Mouse (Mus musculus): ENCODE results near the gene Gm17654.
"Not testable (repeated sequence)": the region's sequence is repeated elsewhere in the genome, so short reads cannot be mapped to it uniquely, and the experiment has no call there.

Gm17654 gene

GRCm38 (mm10) chr14:43579046-43579445, at the start of gene Gm17654:
TSS of gene Gm17654 (minus strand) at chr14:43579146.
- DNase-seq (ENCODE audit: low spot score) = not testable (repeated sequence)

- not testable (repeated sequence) for DNase-seq (ENCODE audit: low spot score)
Measured at GRCm38 (mm10) chr14:43607913-43608312, 29.0 kb upstream of the Gm17654 start, which contains the start of gene Gm10375. TSS of gene Gm10375 (minus strand) at chr14:43608013.

- peak; percentile 2 for DNase-seq (ENCODE audit: low spot score)
Measured at GRCm38 (mm10) chr14:43577969-43578368, 977 bp downstream of the Gm17654 start.

GRCm38 (mm10) chr14:43552271-43552670, 26.7 kb downstream of the Gm17654 start:
- DNase-seq (ENCODE audit: low spot score) = not testable (repeated sequence)

- DNase-seq (ENCODE audit: low spot score) = not testable (repeated sequence)
Measured at GRCm38 (mm10) chr14:43546281-43546680, 32.7 kb downstream of the Gm17654 start.

GRCm38 (mm10) chr14:43543276-43543675, 35.7 kb downstream of the Gm17654 start, which contains the start of gene Gm5799:
TSS of gene Gm5799 (plus strand) at chr14:43543576.
- DNase-seq (ENCODE audit: low spot score) = not testable (repeated sequence)

- DNase-seq (ENCODE audit: low spot score) = peak; percentile 4
Measured at GRCm38 (mm10) chr14:43538144-43538543, 40.8 kb downstream of the Gm17654 start.

GRCm38 (mm10) chr14:43532387-43532786, 46.6 kb downstream of the Gm17654 start:
- DNase-seq (ENCODE audit: low spot score) = peak; percentile 20

GRCm38 (mm10) chr14:43532011-43532383, 46.9 kb downstream of the Gm17654 start:
- DNase-seq (ENCODE audit: low spot score) = not testable (repeated sequence)

- not testable (repeated sequence) for DNase-seq (ENCODE audit: low spot score)
Measured at GRCm38 (mm10) chr14:43531052-43532010, 47.6 kb downstream of the Gm17654 start.
